9 mouse cellular contexts compared by ENCODE assay signal in the genomic region with DNA sequence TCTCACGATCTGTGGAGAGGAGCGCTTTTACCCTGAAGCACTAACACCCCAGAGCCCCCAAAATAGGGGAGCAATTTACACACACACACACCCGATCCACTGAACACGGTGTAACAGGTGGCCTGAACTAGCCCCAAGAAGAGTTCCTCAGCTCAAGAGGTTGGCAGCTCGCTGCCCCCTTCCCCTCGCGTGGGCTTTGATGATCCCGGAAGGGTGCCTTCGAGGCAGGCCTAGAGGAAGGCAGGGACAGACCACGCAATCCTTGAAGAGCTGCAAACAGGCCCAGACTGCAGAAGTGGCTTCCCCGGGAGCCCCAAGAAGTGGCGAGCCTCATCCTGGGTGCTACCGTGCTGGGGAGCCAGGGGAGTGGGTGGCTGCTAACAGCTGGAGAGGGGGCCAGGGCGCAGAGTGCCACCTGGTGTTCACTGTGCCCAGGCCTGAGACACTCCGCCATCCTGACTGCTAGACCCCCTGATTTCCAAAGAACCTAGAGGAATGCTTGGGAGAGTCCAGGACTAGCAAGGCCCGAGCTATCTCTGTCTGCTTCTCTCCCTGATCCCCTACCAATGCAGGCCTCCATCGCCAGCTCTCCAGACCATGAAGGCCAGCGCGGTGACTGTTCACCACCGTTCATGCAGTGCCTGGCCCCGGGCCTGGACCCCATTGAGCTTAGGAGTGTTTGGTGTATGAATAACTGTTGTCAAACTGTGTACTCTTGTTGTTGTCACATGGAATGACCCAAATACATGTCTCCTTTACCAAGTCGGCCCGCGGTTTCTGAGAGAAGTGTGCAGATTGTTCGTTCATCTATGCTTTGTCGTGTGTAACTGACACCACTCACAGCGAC. TPM values are rescaled to one million over a fixed set of nuclear protein-coding genes. Genes with fewer than 3 reads are reported as not detected.
A peak's percentile ranks its signal among the peaks of the same experiment; 100 is the strongest.
DNase-seq lines count a peak whose midpoint lies in the region; ATAC-seq and TF ChIP-seq lines count a peak whose summit lies in the region.
"Had no signal": no experiment of that assay in that cellular context is flagged by ENCODE, and none has a peak within 500 bp of the region (broad histone marks: within the 10 kb centered on the region; RNA-seq: fewer than 3 reads in every experiment).

No protein-coding gene starts in this region.

- peak; percentile 49 for TF ChIP-seq CTCF in lung, postnatal 0 days (IDR thresholded peaks at IDR 0.05)

- no peak for TF ChIP-seq POLR2A in limb, embryonic 14.5 days (IDR thresholded peaks at IDR 0.05; ENCODE audit: borderline replicate concordance, extremely low read depth, insufficient read depth, insufficient read length)

- peak; percentile 46 to 63 for DNase-seq in cerebellum, postnatal 14 days
- DNase-seq in cerebellum, adult 11-12 months: no peak
- no peak for DNase-seq in lung, postnatal 0 days (ENCODE audit: low spot score)
- DNase-seq in lung, postnatal 10 days: no peak
- DNase-seq in limb, embryonic 14.5 days (ENCODE audit: low spot score): no peak
- DNase-seq in thymus, postnatal 25 days: peak; percentile 43
- no peak for DNase-seq in ovary, adult 18-20 months (ENCODE audit: low spot score)
- DNase-seq in layer of hippocampus, postnatal 36 days: no peak
- DNase-seq: lung, postnatal 14 days had no signal

- no peak for TF ChIP-seq EP300 in lung, postnatal 0 days (IDR thresholded peaks at IDR 0.05)

- 34% methylated on average over 24 of the region's 27 CpGs for WGBS in lung, postnatal 0 days
- 37% methylated on average over 27 of the region's 27 CpGs for WGBS in limb, embryonic 14.5 days

- H3K4me1 ChIP-seq in lung, postnatal 0 days (ENCODE audit: insufficient read depth, low read depth, low read length): no peaks in the 10 kb centered on the region
- peaks cover 11% of the 10 kb centered on the region; the same call in 1 of the 2 replicates for H3K4me1 ChIP-seq in limb, embryonic 14.5 days (ENCODE audit: control insufficient read depth, insufficient read depth, low read length)

- H3K4me3 ChIP-seq in lung, postnatal 0 days (ENCODE audit: low read depth, low read length): peak overlapping the region; percentile 43; the same call in 1 of the 2 replicates
- peak overlapping the region; percentile 55 for H3K4me3 ChIP-seq in limb, embryonic 14.5 days (replicated peaks; ENCODE audit: low read length)

- H3K36me3 ChIP-seq in lung, postnatal 0 days (ENCODE audit: insufficient read depth, low read length): no peaks in the 10 kb centered on the region
- no peaks in the 10 kb centered on the region for H3K36me3 ChIP-seq in limb, embryonic 14.5 days (ENCODE audit: control insufficient read depth, insufficient read depth, low read length)

- no peak overlapping the region for H3K9ac ChIP-seq in lung, postnatal 0 days (replicated peaks; ENCODE audit: low read depth)
- no peak overlapping the region for H3K9ac ChIP-seq in limb, embryonic 14.5 days (ENCODE audit: low read depth, low read length, severe bottlenecking)

- peaks cover 56% of the 10 kb centered on the region for H3K27me3 ChIP-seq in lung, postnatal 0 days (replicated peaks; ENCODE audit: insufficient read depth, low read length)
- peaks cover 66% of the 10 kb centered on the region for H3K27me3 ChIP-seq in limb, embryonic 14.5 days (ENCODE audit: control insufficient read depth, insufficient read depth, low read length)

- H3K27ac ChIP-seq in lung, postnatal 0 days (ENCODE audit: low read length): no peak overlapping the region
- no peak overlapping the region for H3K27ac ChIP-seq in limb, embryonic 14.5 days (replicated peaks; ENCODE audit: low read depth, low read length)

- H3K4me2 ChIP-seq in lung, postnatal 0 days (replicated peaks; ENCODE audit: low read depth, low read length): no peak overlapping the region
- H3K4me2 ChIP-seq in limb, embryonic 14.5 days (replicated peaks; ENCODE audit: low read depth, low read length, severe bottlenecking): peak overlapping the region; percentile 99

- ATAC-seq in lung, postnatal 0 days: no peak
- ATAC-seq in limb, embryonic 14.5 days (ENCODE audit: low FRiP score, low read depth): no peak

- H3K9me3 ChIP-seq in lung, postnatal 0 days (ENCODE audit: low read length): no peaks in the 10 kb centered on the region
- no peaks in the 10 kb centered on the region for H3K9me3 ChIP-seq in limb, embryonic 14.5 days (ENCODE audit: control insufficient read depth, low read length)

RNA-seq across cellular contexts. Expression of gene Grm4, which starts 7.1 kb away (rescaled TPM):
- polyA plus RNA-seq in lung, postnatal 0 days (2015; fragmentation: Nextera tagmentation; extraction: Ambion mirVana): not detected in 2 replicates
- 1.6 and 2.2 TPM in 2 replicates for polyA plus RNA-seq in limb, embryonic 14.5 days (2012; rRNA removed)
- 0.75 and 1.0 TPM in 2 replicates for polyA plus RNA-seq in limb, embryonic 14.5 days (2014; fragmentation: Nextera tagmentation; extraction: Ambion mirVana)
- 1 to 10 TPM; 8.9 to 9.6 TPM for total RNA-seq in layer of hippocampus, postnatal 36 days (2021)

RNA-seq across cellular contexts. Expression of gene Hmga1, which starts 42.2 kb away (rescaled TPM):
- 41.2 and 50.6 TPM in 2 replicates for polyA plus RNA-seq in lung, postnatal 0 days (2015; fragmentation: Nextera tagmentation; extraction: Ambion mirVana)
- 196 and 250 TPM in 2 replicates for polyA plus RNA-seq in limb, embryonic 14.5 days (2012; rRNA removed)
- 227 and 235 TPM in 2 replicates for polyA plus RNA-seq in limb, embryonic 14.5 days (2014; fragmentation: Nextera tagmentation; extraction: Ambion mirVana)
- total RNA-seq in layer of hippocampus, postnatal 36 days (2021): 10 to 100 TPM; 35.2 to 36.0 TPM

RNA-seq across cellular contexts. Expression of gene AI413582, which starts 51.4 kb away (rescaled TPM):
- 30.8 and 38.6 TPM in 2 replicates for polyA plus RNA-seq in lung, postnatal 0 days (2015; fragmentation: Nextera tagmentation; extraction: Ambion mirVana)
- polyA plus RNA-seq in limb, embryonic 14.5 days (2012; rRNA removed): 24.1 and 28.0 TPM in 2 replicates
- polyA plus RNA-seq in limb, embryonic 14.5 days (2014; fragmentation: Nextera tagmentation; extraction: Ambion mirVana): 31.4 and 31.9 TPM in 2 replicates
- 10 to 100 TPM; 62.6 to 63.9 TPM for total RNA-seq in layer of hippocampus, postnatal 36 days (2021)

Comparison
In these comparisons a context has a peak if more than half of its experiments do, and no peak if none do; other contexts are left out.
1. DNase-seq: peak in cerebellum, postnatal 14 days (2 of 2) and thymus, postnatal 25 days (single experiment); none in cerebellum, adult 11-12 months (single experiment), lung, postnatal 0 days (single experiment), lung, postnatal 10 days (single experiment), limb, embryonic 14.5 days (single experiment), ovary, adult 18-20 months (single experiment) and layer of hippocampus, postnatal 36 days (0 of 2).